Mouse (Mus musculus) liver (tissue): Measurements from ENCODE around the gene Hsdl2.
"Not testable (repeated sequence)": the region's sequence is repeated elsewhere in the genome, so short reads cannot be mapped to it uniquely, and the experiment has no call there.

Source experiments
- DNase-seq: peaks from one replicate; pipeline ENCODE4 v3.0.0-alpha.2; 2020; ENCODE audit warnings: mixed read lengths

Hsdl2 gene

DNA sequence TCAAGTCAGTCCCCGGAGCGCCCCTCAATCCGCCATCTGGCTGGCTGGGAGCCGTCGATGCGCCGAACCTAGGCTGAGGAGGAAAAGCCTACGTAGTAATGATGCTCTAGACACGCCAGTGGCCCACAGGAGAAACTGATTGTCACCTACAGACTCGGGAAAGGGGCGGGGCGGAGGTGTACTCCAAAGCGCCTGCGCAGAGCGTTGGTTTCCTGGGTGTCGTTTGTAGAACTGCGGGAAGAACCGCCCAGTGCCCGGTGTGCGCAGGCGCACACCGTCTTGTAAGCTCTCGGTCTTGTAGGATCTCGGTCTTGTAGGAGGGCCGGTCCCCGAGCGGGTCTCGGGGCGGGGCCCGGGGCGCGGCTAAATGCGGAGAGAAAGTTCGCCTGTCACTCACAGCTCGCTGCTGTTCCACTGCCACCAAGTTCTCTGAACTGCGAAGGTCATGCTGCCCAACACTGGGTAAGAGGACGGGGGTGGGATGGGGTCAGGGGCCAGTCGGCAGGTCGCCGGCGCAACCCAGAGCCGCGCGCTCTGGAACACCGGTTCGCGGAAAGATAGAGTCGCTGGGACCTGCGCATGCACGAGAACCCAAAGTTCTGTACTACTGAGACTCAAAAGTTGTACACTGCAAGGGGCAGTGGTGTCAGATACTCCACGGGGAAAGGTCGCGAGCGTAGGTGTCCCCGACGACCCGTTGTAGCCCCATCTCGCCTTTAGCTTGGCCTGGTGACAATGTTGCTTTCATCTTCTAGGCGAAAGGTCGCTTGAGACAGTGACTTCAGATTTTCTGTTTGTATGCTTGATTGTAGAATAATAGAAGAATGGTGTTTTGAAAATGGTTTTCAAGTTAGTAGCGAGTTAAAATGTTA lies at the start of gene Hsdl2:
Gene Hsdl2, plus strand, starts transcription at position 250 of the 872 bp plus-strand sequence.
- DNase-seq, result peak; percentile 100

GRCm38 (mm10) chr4:59533268-59533667 lies 48.1 kb upstream of the Hsdl2 start:
- DNase-seq, result peak; percentile 53

DNA sequence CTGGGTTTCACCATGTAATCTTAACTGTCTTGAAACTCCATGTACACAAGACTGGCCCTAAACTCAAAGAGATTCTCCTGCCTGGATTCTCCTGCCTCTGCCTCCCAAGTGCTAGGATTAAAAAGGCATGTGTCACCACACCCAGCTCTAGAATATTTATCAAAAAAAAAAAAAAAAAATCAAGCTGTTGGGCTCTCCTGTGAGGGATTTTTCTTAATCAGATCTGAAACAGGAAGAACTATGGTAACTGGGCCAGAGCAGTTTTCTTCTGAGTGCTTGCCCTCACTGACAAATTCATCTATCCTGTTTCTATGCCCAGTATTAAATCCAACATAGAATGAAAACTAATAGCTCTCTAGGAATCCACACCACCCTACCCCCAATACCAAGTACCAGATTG lies 45.7 kb upstream of the Hsdl2 start:
- DNase-seq, result no peak

GRCm38 (mm10) chr4:59536281-59536680 lies 45.1 kb upstream of the Hsdl2 start:
- DNase-seq, result no peak

DNA sequence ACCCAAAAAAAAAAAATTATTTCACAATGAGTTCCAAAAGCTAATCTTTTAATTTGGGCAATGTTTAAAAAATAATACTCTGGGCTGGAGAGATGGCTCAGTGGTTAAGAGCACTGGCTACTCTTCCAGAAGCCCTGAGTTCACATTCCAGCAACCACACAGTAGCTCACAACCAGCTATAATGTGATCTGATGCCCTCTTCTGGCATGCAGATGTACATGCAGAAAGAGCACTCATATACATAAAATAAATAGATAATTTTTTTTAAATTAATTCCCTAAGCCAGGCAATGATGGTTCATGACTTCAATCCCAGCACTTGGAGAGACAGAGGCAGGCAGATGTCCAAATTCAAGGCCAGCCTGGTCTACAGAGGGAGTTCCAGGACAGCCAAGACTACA lies 38.4 kb upstream of the Hsdl2 start:
- no peak for DNase-seq

DNA sequence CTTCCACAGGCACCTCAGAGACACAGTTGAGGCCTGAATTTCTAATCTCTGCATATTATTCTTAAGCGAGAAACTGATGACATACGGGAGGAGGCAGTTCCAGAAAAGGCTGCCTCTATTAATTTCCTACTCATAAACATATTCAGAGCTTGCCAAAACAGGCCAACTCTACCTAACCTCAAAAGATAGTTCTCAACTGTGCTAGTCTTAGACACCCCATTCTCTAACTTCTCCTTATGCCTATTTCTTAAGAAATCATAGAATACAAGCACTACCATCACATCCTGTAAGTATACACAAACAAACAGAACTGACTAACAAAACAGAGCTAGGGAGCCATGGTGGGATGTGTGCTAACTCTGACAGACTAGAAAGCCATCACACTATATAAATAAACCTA lies 36.7 kb upstream of the Hsdl2 start:
- no peak for DNase-seq

DNA sequence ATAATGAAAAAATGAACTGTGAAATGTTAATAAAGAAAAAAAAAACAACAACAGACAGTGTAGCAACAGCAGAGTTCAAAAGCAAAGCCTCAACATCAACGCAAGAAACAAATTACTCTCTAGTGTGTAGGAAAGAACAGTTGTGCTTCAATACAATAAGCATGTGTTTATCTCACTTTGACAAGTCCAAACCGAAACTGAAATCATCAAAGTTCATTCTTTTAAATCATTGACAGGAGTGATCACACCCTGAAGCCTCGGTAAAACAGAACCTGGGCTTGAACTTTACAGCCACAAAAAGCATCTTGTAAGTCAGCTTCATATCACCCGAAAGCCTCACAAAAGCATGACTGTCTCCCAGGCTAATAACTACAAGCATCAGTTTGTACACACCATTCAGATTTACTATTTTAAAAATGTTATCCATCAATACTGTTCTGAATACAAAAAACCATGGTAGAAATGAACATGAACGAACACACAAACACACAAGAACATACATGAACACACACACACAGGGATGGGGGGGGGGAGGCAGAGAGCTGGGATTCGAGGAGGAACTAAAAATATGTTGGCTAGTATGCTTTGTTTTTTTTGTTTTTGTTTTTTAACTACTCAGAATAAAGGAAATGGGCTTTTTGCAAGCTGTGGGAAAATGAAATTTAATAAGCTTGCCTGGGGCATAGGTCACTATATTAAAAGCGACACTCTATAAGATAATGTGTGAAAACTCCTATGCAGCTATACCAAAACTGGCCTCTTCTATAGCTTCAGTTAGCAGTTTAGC lies 34.9 kb upstream of the Hsdl2 start:
- DNase-seq, result no peak

GRCm38 (mm10) chr4:59547136-59547889 lies 34.0 kb upstream of the Hsdl2 start:
- peak; percentile 84 for DNase-seq

DNA sequence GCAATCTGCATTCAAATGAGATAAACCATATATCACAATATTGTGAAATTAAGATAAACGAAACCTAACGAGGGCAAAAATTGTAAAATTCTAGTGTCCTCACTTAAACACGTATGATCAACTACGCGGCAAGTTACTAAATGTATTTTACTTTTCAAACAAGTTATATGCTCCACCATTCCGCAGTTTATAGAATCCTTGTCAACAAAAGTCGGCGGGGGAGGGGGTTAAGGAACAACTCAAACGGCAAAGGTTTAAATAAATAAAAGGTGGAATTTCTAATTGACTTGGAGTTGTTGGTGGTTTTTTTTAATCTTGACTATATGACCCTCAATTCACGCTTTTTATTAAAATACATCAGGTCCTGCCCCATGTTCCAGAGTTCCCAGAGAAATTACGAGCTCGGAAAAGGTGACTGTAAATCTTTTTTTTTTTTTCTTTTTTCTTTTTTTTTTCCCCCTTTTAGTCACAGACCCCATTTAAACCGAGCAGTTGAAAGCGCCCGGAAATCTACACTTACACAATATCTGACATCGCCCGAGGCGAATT lies 33.3 kb upstream of the Hsdl2 start:
- no peak for DNase-seq

DNA sequence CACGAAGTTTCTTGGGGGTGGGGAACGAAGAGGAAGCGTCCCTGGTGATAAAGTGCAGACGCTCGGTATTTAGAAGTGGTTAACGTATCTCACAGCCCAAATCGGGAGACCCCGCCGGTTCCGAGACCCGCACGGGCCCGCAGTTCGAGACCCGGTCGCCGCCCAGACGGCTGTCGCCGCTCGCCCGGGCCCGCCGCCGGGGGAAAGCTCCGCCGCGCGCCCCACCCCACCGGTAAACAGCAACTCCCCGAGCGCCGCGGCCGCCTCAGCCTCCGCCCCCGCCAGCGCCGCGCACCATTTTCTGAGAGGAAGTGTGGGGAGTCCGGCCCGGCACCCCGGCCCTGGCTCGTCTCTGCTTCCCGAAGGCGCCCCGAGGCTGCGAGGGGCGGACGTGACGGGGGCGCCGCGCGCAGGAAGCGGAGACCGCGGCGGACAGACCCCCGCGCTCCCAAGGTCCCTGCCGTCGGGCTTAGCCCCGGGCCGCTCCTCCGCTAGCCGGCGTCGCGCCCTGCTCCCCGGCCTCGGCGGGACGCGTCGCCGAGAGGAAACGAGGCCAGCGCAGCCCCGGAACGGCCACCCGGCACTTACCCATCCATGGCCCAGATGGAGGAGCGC lies 32.7 kb upstream of the Hsdl2 start:
- DNase-seq, result peak; percentile 88

DNA sequence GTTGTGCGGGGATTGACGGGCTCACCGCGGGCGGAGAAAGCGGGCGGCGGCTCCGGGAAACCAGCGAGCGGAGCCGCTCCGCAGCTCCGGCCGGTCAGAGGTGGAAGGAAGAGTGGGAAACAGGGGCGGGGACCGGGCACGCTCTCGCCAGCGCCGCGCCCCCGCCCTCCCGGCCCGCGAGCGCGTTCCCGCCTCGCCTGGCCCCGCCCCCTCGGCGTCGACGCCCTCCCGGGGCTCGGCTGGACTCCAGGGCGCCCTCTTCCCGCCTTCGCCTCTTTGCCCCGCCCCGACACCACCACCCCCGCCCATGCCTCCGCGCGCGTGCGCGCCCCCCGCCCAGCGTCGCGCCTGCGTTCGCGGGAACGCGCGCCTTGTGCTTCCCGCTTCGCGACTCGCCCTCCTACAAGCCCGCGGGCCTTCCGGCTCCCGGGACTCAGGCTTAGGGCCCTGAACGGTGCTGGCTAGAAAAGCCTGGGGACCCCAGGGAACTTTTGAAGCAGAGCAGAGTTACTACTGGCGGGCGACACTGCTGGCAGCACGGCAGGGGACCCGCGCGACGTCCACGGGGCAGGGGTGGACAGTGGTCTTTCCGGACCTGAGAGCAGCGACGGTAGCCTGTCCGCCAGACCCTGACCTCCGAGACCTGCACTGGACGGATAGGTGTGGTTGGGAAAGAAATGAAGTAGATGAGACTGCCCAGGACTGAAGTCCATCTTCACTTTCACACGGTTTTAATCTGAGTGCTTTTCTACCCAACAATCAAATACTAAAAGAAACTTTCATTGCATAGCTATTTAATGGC lies 32.0 kb upstream of the Hsdl2 start, which contains the start of gene Ptbp3:
Gene Ptbp3, minus strand, starts transcription at position 190 of the 802 bp plus-strand sequence.
- peak; percentile 98 for DNase-seq

DNA sequence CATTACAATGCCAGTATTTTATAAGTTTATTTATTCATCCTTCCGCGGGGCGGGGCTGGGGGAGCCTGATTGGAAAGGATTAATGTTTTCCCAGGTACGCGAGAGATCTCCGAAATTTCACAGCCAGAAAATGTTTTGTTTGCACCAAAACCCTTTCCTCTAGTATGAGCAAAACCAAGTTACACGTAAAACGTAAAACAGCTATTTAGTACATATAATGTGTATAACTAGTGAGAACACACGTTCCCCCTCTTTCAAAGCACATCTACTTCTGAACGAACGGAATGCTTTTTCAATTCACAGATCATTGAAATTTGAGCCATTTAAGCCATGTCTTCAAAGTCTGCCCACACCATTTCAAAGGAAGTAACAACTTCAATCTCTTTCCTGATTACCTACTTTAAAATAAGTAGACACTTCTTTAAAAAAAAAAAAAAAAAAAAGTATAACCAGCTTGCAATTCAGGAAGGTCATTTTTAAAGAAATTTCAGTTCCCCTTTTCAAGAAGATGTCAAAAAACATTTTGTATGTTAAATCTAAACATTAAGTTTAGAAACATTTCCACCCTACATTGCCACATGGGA lies 31.3 kb upstream of the Hsdl2 start:
- no peak for DNase-seq

GRCm38 (mm10) chr4:59551901-59552300 lies 29.5 kb upstream of the Hsdl2 start:
- DNase-seq, result no peak

DNA sequence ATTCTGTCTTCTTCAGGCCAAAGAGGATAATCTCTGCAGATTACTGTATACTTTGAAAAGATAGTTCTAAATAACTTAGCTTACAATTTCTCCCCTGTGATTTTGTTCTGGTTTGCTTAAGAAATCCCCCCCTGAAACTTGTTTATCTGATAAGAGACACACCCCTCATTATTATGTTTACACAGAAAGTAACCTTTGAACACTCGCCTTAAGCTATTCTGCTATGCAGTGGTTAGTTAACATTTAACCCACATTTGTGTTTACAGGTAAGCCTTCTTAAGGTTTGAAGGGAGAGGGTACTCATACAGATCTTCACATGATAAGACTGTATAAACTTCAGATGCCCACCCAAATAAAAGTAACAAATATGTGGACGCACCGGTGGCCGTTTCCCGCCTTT lies 28.5 kb upstream of the Hsdl2 start:
- DNase-seq, result no peak

DNA sequence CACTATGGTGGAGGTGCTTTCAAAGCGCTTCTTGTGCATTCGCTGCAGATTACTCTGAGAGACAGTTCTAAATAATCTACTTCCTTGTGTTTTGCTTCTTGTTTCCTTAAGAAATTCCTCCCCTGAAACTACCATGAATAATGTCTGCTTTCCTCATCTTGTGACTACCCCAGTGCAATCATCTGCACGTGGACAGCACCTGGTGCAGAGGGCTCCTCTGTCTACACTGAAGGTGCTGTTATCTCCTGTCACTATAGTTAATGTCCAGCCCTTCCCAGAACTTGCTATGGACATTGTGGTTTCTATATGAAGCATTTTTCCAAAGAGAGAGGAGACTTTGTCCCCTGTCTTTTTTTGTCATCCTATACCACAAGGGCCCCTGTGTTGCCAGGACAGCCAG lies 27.8 kb upstream of the Hsdl2 start:
- no peak for DNase-seq

DNA sequence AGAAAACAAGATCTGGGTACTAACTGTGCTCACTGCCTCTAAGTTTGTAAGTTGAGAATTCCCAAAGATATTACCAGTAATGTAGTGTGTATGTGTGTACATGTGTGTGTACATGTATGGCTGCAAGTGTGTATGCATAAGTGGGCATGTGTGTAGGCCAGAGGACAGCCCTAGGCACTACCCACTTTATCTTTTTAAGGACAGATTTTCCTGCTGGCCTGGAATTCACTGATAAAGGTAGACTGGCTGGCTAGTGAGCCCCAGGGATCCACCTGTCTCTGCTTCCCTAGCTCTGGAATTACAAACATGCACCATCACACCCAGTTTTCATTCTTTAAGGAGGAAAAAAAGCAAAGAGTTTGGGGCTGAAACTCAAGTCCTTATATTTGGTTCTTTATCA lies 26.2 kb upstream of the Hsdl2 start:
- no peak for DNase-seq

DNA sequence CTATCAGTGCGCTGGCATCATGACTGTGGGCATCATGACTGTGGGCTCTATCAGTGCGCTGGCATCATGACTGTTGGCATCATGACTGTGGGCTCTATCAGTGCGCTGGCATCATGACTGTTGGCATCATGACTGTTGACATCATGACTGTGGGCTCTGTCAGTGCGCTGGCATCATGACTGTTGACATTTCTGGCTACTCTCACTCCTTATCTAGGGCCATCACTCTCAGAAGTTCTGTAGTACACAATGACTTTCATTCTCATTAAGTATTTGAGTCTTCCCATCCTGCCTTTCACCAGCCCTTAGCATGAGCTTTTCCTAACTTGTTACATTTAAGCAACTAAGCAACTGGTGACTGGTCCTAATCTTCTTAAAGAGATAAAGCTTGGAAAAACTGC lies 24.0 kb upstream of the Hsdl2 start:
- not testable (repeated sequence) for DNase-seq

DNA sequence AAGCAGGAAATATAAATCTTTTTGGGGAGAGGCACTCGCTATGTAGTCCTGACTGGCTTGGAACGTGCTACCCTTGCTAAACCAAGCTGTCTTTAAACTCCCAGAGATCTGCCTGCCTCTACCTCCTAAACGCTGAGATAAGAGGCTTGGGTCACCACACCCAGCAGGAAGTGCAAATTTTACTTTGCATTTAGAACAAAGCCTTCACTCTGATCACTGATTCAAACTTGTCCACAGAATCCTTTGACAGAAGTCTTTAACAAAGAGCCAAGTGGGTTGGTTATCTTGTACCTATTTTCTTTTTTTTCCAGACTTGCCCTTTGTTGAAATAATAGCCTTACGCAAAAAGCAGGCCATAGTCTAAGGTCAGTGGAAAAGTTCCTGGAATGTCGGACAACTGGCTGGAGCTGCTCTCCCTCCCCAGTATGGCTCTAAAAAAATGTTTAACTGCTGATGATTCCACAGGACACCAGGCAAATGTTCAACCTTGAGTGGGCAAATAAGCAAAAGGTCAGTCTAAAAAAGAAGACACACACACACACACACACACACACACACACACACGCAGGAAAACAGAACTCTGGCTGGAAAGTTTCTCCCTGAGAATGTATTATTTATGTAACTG lies 23.2 kb upstream of the Hsdl2 start:
- DNase-seq, result no peak

DNA sequence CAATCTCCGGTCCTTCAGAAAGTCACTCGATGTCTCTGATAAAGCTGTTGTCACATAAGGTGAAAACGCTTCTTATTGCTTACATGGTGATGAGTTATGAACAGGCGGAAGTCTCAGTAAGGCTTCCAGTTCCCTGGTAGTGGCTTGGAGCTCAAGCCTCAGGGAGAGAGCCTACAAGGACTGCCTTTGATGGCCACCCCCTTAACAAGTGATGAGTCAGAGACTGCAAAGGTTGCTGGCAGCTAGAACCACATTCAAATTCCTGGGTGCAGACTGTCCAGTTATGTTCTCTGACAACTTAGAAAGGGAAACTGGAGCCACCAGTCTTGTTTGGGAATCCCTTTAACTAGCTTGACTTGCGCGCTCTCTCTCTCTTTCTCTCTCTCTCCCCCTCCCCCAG lies 21.2 kb upstream of the Hsdl2 start:
- no peak for DNase-seq

GRCm38 (mm10) chr4:59564128-59564527 lies 17.2 kb upstream of the Hsdl2 start:
- DNase-seq, result no peak
